Mouse (Mus musculus) ES-Bruce4 (cell line): ENCODE measurements around the gene Nos1ap.

ENCODE experiments used
- CTCF ChIP-seq: IDR thresholded peaks from one replicate; pipeline ENCODE4 v1.8.1; 2011; ENCODE audit warnings: low read depth, low read length
- POLR2A ChIP-seq: IDR thresholded peaks from one replicate; pipeline ENCODE4 v1.8.1; 2011; ENCODE audit warnings: low read length; ENCODE audit not compliant: insufficient read depth

GRCm38 (mm10) chr1:170506309-170506708 is 83.4 kb downstream of the Nos1ap start:
- no peak for TF ChIP-seq POLR2A
- no peak for TF ChIP-seq CTCF
